Mouse (Mus musculus) T-helper 2 cell (primary cell): ENCODE results near the gene Tmem129.

Source experiments
- in situ Hi-C: fragments of 300-600 bp; cut with MboI, MseI; formaldehyde crosslinking; loops from one replicate; pipeline ENCODE4 v1.15.1; 2025; ENCODE audit warnings: high pct_unique_total_duplicates

Tmem129 gene

GRCm38 (mm10) chr5:33651017-33651416, 7.2 kb downstream of the Tmem129 start:
- in situ Hi-C loops, result no loop called here

DNA sequence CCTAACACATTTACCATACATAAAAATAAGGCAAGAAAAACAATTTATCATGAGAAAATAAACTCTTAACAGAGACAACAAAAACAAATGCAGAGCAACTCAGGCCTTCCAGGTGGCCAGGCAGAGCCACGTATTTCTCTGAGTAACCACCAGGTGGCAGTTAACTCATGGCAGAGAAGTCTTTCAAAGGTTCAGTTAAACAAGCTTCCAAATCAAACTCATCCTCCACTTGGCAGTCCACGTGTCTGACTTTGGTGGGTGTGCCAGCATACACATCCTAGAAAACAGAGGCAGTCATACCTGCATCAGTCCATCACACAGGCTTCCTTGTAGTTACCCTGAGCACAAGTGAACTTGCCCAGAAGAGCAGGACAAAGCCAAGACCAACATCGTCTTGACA, 17.6 kb downstream of the Tmem129 start:
- in situ Hi-C loops, result no loop called here

DNA sequence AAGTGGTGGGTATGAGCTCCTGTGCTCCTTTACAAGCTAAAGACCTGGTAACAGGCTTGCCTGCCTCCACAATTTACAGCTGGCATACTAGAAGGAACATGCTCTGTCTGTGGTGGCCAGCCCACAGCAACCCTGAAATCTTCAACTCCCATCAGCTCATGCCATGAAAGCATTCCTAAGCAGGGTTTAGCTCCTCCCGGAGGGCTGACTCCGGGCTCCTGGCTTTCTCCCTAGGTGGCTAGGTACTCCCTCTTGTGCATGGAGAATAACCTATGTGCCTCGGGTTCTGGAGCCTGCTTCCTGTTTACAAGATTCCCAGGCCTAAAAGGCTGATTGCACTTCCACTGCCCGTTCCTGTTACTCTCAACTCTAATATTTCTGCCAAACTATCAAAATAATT, 19.4 kb downstream of the Tmem129 start:
- in situ Hi-C loops, result no loop called here

GRCm38 (mm10) chr5:33637606-33638350, 20.4 kb downstream of the Tmem129 start:
- in situ Hi-C loops, result no loop called here

- in situ Hi-C loops, result no loop called here
Observed at GRCm38 (mm10) chr5:33635361-33635760, 22.9 kb downstream of the Tmem129 start.

DNA sequence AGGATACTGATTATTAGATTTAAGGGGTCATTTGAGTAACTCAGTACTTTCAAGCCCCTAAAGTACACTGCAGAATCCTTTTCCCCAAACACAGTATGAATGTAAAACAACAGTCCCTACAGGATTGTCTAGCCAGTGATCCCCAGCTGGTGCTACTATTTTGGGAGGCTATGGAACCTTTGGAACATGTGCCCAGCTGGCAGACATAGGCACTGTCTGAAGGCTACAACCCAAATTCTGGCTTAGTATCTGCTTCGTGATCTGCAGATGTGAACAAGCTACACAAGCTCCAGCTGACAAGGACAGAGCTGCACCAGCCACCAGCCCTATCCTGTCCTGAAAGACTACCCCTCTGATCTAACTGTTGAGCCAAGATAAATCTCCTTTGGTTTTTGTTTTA, 25.7 kb downstream of the Tmem129 start:
- in situ Hi-C loops, result no loop called here

DNA sequence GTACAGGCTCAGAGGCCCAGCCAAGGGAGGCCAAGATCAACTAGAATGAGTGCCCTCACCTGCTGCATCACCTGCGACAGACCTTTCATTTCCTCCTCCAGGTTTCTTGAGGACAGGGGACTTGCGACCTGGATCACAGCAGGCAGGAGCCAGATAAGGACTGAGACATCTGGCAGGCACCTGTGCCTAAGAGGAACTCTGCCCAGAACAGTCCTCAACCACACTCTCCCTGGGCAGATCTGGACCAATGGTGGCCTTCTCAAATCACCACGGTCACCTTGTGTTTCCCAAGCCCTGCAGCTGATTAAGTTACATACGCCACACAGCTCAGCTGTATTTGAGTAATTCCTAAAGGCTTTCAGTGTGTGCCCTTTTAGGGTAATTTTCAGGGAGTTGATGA, 27.6 kb downstream of the Tmem129 start:
- in situ Hi-C loops, result no loop called here

- in situ Hi-C loops, result no loop called here
Observed at GRCm38 (mm10) chr5:33630061-33630460, 28.2 kb downstream of the Tmem129 start.

DNA sequence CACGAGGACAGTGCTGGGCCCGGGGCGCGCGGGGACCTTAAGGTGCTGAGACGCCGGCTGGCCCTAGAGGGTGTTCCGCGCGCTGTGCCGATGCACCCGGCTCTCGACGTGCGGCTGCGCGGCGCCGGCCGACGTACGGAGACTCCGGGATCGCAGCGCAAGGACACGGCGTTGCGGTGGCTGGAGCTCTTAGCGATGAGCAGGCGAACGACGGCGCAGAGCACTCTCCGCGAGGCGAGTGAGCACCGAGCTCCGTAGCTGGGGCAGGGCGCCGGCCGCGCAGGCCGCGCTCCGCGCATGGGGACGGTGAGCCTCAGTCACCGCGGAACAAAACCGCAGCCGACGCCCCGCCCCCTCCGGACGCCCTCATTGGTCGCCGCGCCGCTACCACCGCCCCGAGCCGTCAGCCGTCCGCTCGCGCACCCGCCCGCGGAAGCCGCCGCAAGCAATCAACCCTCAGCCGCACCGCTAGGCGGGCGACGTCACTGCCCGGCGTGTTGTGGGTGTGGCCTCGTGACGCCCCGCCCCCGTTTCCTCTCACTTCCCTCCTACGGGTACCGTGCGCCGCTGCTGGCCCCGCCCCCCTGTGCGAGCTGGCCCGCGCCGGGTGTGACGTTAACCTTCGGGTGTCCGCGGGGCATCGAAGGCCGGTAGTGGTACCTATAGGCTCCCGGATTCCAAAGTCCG, 28.8 kb downstream of the Tmem129 start, which contains the start of the genes Fam53a and Gm9903:
Gene Fam53a, minus strand, starts transcription at position 335 of the 687 bp plus-strand sequence.
Gene Gm9903, plus strand, starts transcription at position 625 of the 687 bp plus-strand sequence.
- in situ Hi-C loops, result no loop called here

- in situ Hi-C loops, result no loop called here
Observed at GRCm38 (mm10) chr5:33628820-33629300, 29.4 kb downstream of the Tmem129 start.

- in situ Hi-C loops, result no loop called here
Observed at GRCm38 (mm10) chr5:33627968-33628367, 30.2 kb downstream of the Tmem129 start.

DNA sequence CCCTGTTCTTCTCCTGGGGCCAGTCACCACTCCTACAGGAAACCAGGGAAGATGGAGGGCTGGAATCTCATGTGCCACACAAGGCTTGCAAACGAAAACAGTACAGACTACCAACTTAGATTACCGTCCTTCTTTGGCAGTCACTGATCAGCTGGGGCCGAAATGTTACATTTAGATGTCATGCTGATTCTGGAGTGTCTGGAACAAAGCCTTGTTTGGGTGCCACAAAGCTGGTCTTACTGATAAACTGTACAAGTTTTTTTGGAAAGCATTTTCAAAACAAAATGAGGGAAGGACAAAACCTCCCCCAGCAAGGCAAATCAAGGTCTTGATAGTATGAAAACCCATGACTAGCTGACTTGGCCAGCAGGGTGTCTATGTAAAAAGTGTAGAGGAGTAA, 34.5 kb downstream of the Tmem129 start:
- in situ Hi-C loops, result no loop called here

- in situ Hi-C loops, result no loop called here
Observed at GRCm38 (mm10) chr5:33622671-33623070, 35.5 kb downstream of the Tmem129 start.

DNA sequence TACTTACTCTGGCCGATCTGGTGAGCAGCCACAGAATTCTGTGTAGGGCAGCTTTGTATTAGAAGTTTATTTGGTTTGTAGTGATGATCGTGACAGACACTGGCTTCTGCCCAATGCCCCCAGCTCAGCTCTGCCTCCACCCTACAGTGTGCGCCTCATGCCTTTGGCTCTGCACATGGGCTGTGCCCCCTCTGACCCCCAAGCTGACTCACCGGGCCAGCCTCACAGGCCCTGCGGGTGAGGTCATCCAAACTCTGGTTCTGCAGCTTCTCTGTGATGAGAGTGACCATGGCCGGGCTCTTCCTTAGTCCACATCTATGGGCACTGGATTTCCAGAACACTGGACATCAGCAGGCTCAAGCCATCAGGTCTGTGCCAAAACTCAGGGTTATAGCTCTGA, 43.8 kb downstream of the Tmem129 start:
- in situ Hi-C loops, result no loop called here

DNA sequence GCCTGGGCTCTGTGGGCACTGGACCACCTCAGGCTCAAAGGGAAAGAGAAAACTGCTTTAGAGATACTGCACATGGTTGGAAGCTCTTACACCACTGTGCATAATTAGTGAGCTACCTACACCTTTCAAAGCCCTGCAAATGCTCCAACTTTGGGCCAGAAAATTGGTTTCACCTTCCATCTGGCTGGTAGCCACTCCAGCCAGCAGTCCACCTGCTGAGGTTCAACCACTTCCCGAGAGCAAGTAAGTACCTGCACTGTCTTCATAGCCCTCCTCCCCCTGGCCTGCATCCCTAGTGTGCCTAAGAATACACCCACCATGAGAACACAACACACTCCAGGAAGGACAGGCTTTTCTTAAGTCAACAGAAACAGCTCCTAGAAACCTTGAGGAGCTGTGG, 46.4 kb downstream of the Tmem129 start:
- in situ Hi-C loops, result no loop called here

DNA sequence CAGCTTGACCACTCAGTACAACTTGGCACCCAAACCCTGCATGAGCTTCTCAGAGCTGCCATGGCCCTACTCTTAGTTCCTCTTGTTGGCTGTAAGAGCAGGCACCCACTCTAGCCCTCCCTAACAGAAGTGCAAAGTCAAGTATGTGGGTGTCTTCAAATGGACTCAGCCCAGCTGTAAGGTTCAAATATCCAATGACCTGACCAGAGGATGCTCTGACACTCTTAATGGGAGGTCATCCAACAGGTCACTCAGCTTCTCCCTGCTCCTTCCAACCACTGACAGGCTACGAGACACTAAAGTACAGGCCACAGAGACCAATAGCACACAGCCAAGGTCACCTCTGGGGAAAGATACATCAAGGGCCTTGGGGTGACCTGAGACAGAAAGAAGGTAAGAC, 49.0 kb downstream of the Tmem129 start:
- in situ Hi-C loops, result no loop called here

- in situ Hi-C loops, result no loop called here
Observed at GRCm38 (mm10) chr5:33607434-33607833, 50.8 kb downstream of the Tmem129 start.

DNA sequence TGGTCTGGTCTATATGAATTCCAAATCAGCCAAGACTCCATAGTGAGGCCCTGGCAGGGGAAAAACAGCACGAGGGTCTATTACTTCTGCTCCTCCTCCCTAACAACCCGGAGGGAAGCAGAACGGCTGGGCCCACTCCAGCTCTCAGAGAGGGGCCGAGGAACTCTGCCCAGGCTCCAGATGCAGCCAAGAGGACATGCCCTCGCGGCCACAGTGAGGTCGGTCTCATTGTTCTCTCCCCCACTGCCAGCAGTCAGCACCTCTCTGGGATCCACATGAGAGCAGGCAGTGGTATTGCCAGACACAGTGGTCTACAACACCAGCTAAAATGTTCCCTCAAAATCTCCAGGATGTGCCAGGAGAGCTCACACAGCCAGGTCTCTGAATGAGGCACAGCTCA, 51.6 kb downstream of the Tmem129 start:
- in situ Hi-C loops, result no loop called here

DNA sequence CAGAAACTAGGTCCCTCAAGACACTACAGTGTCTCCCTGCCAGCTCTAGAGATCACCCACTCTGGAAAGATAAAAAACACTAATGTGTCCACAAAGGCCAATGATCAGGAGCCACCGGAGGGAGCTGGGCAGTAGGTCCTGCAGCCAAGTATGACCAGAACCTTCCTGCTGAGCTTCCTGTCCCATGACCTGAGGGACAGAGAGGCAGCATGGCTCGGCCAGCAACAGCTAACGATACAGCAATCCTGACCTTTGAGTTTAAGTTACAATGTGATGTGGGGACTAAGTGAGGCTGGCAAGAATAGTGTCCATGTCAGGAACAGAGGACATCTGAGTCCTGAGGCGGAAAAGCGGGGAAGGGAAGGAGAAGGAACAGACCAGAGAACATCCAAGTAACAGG, 52.9 kb downstream of the Tmem129 start:
- in situ Hi-C loops, result no loop called here
